Mouse (Mus musculus): ENCODE measurements around the gene Pgm2l1. TPM values are rescaled to one million over a fixed set of nuclear protein-coding genes. Genes with fewer than 3 reads are reported as not detected.

Pgm2l1 gene
- polyA plus RNA-seq, 1 experiment from 2014 or later = 13.0 TPM

Other genes with a start within 250 kb of the Pgm2l1 start
- 6.7 and 7.0 TPM in 2 replicates for gene Rnf169, start 246.9 kb upstream of the Pgm2l1 start, polyA plus RNA-seq (2016; fragmentation: Nextera tagmentation; extraction: Ambion mirVana)
- gene Chrdl2, start 221.2 kb upstream of the Pgm2l1 start, polyA plus RNA-seq (2016; fragmentation: Nextera tagmentation; extraction: Ambion mirVana) = 0.34 and 0.42 TPM in 2 replicates
- gene Pold3, start 105.8 kb upstream of the Pgm2l1 start, polyA plus RNA-seq (2016; fragmentation: Nextera tagmentation; extraction: Ambion mirVana) = 64.9 and 70.2 TPM in 2 replicates
- gene Lipt2, start 68.1 kb upstream of the Pgm2l1 start, polyA plus RNA-seq (2016; fragmentation: Nextera tagmentation; extraction: Ambion mirVana) = 15.5 and 17.9 TPM in 2 replicates
- gene Kcne3, start 50.9 kb upstream of the Pgm2l1 start, polyA plus RNA-seq (2016; fragmentation: Nextera tagmentation; extraction: Ambion mirVana) = 3.2 and 4.7 TPM in 2 replicates
- 12.6 and 13.2 TPM in 2 replicates for gene P4ha3, start 58.1 kb downstream of the Pgm2l1 start, polyA plus RNA-seq (2016; fragmentation: Nextera tagmentation; extraction: Ambion mirVana)
- 33.2 and 37.4 TPM in 2 replicates for gene C2cd3, start 144.8 kb downstream of the Pgm2l1 start, polyA plus RNA-seq (2016; fragmentation: Nextera tagmentation; extraction: Ambion mirVana)
- gene Ppme1, start 144.9 kb downstream of the Pgm2l1 start, polyA plus RNA-seq (2016; fragmentation: Nextera tagmentation; extraction: Ambion mirVana) = 102 and 111 TPM in 2 replicates
- gene Ucp3, start 245.6 kb downstream of the Pgm2l1 start, polyA plus RNA-seq (2016; fragmentation: Nextera tagmentation; extraction: Ambion mirVana) = not detected in 2 replicates

Measured in hindbrain, embryonic 12.5 days (tissue).